In the genomic region with DNA sequence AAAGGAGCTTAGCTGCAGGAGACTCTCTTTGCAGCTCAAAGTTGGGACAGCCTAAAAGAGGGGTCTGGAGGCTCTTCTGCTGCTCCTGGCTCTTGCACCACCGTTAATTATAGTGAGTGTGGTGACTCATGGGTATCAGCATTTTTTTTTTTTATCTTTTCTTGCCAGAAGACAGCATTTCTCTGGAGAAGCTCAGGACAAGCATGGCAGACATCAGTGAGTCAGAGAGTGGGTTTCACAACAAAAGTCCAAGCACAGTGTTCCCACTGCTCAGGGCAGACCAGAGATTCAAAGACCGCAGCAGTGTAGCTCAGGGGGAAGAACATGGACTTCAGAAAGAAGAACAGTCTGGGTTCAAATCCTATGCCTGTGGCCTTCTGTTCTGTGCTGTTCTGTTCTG, we compare ENCODE assay signal across 31 mouse cellular contexts. TPM values are rescaled to one million over a fixed set of nuclear protein-coding genes. Genes with fewer than 3 reads are reported as not detected.
A peak's percentile ranks its signal among the peaks of the same experiment; 100 is the strongest.
DNase-seq lines count a peak whose midpoint lies in the region; ATAC-seq and TF ChIP-seq lines count a peak whose summit lies in the region.
"Had no signal": no experiment of that assay in that cellular context is flagged by ENCODE, and none has a peak within 500 bp of the region (broad histone marks: within the 10 kb centered on the region; RNA-seq: fewer than 3 reads in every experiment).

No protein-coding gene starts in this region.

- H3K4me1 ChIP-seq in heart, embryonic 10.5 days, result 0 out of 2 replicates have a peak, but pooled peaks cover 3% of the 10 kb centered on the region
- no peaks in the 10 kb centered on the region for H3K4me1 ChIP-seq in hindbrain, embryonic 16.5 days (ENCODE audit: control insufficient read depth, insufficient read depth, low read depth, low read length)
- H3K4me1 ChIP-seq: embryonic facial prominence, embryonic 12.5 days; embryonic facial prominence, embryonic 15.5 days; forebrain, embryonic 12.5 days; forebrain, embryonic 15.5 days; heart, embryonic 12.5 days; heart, embryonic 15.5 days; hindbrain, embryonic 10.5 days; hindbrain, embryonic 13.5 days had no signal

- H3K4me3 ChIP-seq in C2C12 (ENCODE audit: insufficient read depth, poor library complexity, severe bottlenecking), result no peak overlapping the region
- no peak overlapping the region for H3K4me3 ChIP-seq in gastrocnemius, adult 2 months
- no peak overlapping the region for H3K4me3 ChIP-seq in heart, embryonic 10.5 days
- H3K4me3 ChIP-seq in hindbrain, embryonic 16.5 days (ENCODE audit: low read length), result no peak overlapping the region
- H3K4me3 ChIP-seq: embryonic facial prominence, embryonic 12.5 days; embryonic facial prominence, embryonic 15.5 days; forebrain, embryonic 12.5 days; forebrain, embryonic 15.5 days; heart, embryonic 12.5 days; heart, embryonic 15.5 days; hindbrain, embryonic 10.5 days; hindbrain, embryonic 13.5 days had no signal

- no peak overlapping the region for H3ac ChIP-seq in C2C12 (ENCODE audit: control insufficient read depth, insufficient read length, low read depth)

- H3K9ac ChIP-seq in hindbrain, embryonic 16.5 days (ENCODE audit: low read depth, low read length), result no peak overlapping the region
- H3K9ac ChIP-seq: embryonic facial prominence, embryonic 12.5 days; embryonic facial prominence, embryonic 15.5 days; forebrain, embryonic 12.5 days; forebrain, embryonic 15.5 days; heart, embryonic 12.5 days; heart, embryonic 15.5 days; hindbrain, embryonic 13.5 days had no signal

- 70% methylated on average over 2 of the region's 2 CpGs for WGBS in heart, embryonic 10.5 days
- 93% methylated on average over 2 of the region's 2 CpGs for WGBS in hindbrain, embryonic 16.5 days

- H3K9me3 ChIP-seq in heart, embryonic 10.5 days, result no peaks in the 10 kb centered on the region
- H3K9me3 ChIP-seq in hindbrain, embryonic 16.5 days (ENCODE audit: control insufficient read depth, low read length), result peaks cover 3% of the 10 kb centered on the region; the same call in 1 of the 2 replicates
- H3K9me3 ChIP-seq: embryonic facial prominence, embryonic 12.5 days; embryonic facial prominence, embryonic 15.5 days; forebrain, embryonic 12.5 days; forebrain, embryonic 15.5 days; G1E; heart, embryonic 15.5 days had no signal

- no peaks in the 10 kb centered on the region for H3K79me2 ChIP-seq in C2C12 (ENCODE audit: control insufficient read depth, insufficient read depth)

- no peaks in the 10 kb centered on the region for H3K36me3 ChIP-seq in C2C12 (ENCODE audit: control insufficient read depth, insufficient read depth)
- 0 out of 2 replicates have a peak, but pooled peaks cover 12% of the 10 kb centered on the region for H3K36me3 ChIP-seq in heart, embryonic 10.5 days
- no peaks in the 10 kb centered on the region for H3K36me3 ChIP-seq in hindbrain, embryonic 16.5 days (ENCODE audit: control insufficient read depth, insufficient read depth, low read length)
- H3K36me3 ChIP-seq: embryonic facial prominence, embryonic 12.5 days; embryonic facial prominence, embryonic 15.5 days; forebrain, embryonic 12.5 days; forebrain, embryonic 15.5 days; G1E; heart, embryonic 15.5 days; hindbrain, embryonic 10.5 days; hindbrain, embryonic 13.5 days had no signal

- DNase-seq in MEL-GATA-1-ER (ENCODE audit: extremely low read depth, low read depth) (peak; percentile 26), adipocyte (ENCODE audit: low spot score) (peak; percentile 22)
- no peak for DNase-seq in gastrocnemius, adult 2 months
- no peak for DNase-seq in heart, embryonic 10.5 days (ENCODE audit: low spot score)
- DNase-seq: adrenal gland, adult 8-10 months; adrenal gland, postnatal 36 days; cerebellum, adult 11 months; cerebellum, adult 2 months; cerebellum, adult 9-11 months; cerebellum, postnatal 25 days; gastrocnemius, postnatal 14 days; heart, adult 11 months; heart, postnatal 10 days; heart, postnatal 36 days; kidney, adult 18-20 months had no signal

- ATAC-seq in hindbrain, embryonic 16.5 days, result no peak
- ATAC-seq: forebrain, embryonic 15.5 days; hindbrain, postnatal 0 days; inflammation-experienced regulatory T-cells, adult 6 months; intestine, embryonic 16.5 days had no signal

- H3K4me2 ChIP-seq in hindbrain, embryonic 16.5 days (ENCODE audit: low read length), result no peak overlapping the region
- H3K4me2 ChIP-seq: embryonic facial prominence, embryonic 12.5 days; embryonic facial prominence, embryonic 15.5 days; forebrain, embryonic 12.5 days; forebrain, embryonic 15.5 days; heart, embryonic 12.5 days; heart, embryonic 15.5 days; hindbrain, embryonic 13.5 days had no signal

- intact Hi-C loops in gastrocnemius, adult 2 months (cut with DNase I), result no loop called here

- no peaks in the 10 kb centered on the region for H3K27me3 ChIP-seq in C2C12 (ENCODE audit: control insufficient read depth, insufficient read depth, insufficient read length)
- H3K27me3 ChIP-seq in heart, embryonic 10.5 days (ENCODE audit: insufficient read depth, poor library complexity, severe bottlenecking), result no peaks in the 10 kb centered on the region; the same call in 1 of the 2 replicates
- H3K27me3 ChIP-seq in hindbrain, embryonic 16.5 days (replicated peaks; ENCODE audit: control insufficient read depth, insufficient read depth, low read length), result no peaks in the 10 kb centered on the region
- H3K27me3 ChIP-seq: CH12.LX; embryonic facial prominence, embryonic 12.5 days; embryonic facial prominence, embryonic 15.5 days; forebrain, embryonic 15.5 days; heart, embryonic 15.5 days; hindbrain, embryonic 13.5 days had no signal

- H3K79me3 ChIP-seq in C2C12 (ENCODE audit: low read depth), result no peaks in the 10 kb centered on the region

- H3K27ac ChIP-seq in gastrocnemius, adult 2 months, result no peak overlapping the region
- no peak overlapping the region for H3K27ac ChIP-seq in heart, embryonic 10.5 days
- H3K27ac ChIP-seq in hindbrain, embryonic 16.5 days (ENCODE audit: low read depth, low read length), result no peak overlapping the region
- H3K27ac ChIP-seq: embryonic facial prominence, embryonic 12.5 days; embryonic facial prominence, embryonic 15.5 days; forebrain, embryonic 12.5 days; forebrain, embryonic 15.5 days; heart, embryonic 15.5 days; hindbrain, embryonic 10.5 days; hindbrain, embryonic 13.5 days; hindbrain, postnatal 0 days had no signal

- TF ChIP-seq CTCF in C2C12 (IDR thresholded peaks at IDR 0.05; ENCODE audit: control insufficient read depth, insufficient read depth, insufficient read length), result no peak
- no peak for TF ChIP-seq CTCF in gastrocnemius, adult 2 months (IDR thresholded peaks at IDR 0.05)

TF ChIP-seq in C2C12, 6 proteins besides CTCF, POLR2A, EP300 and RAD21:
- no peak for TF ChIP-seq MAX (IDR thresholded peaks at IDR 0.05)
- peak; percentile 51 for TF ChIP-seq CEBPB (IDR thresholded peaks at IDR 0.05; ENCODE audit: low read depth)
TF ChIP-seq in C2C12: peak in this region for 1.

RNA-seq across cellular contexts. Expression of a gene that starts 47.9 kb away (rescaled TPM):
- polyA plus RNA-seq in C2C12 (2012; fragmentation: generic; extraction: Trizol), result not detected
- not detected for total RNA-seq in gastrocnemius, adult 2 months (2021)
- 36.5 and 41.9 TPM in 2 replicates for polyA plus RNA-seq in heart, embryonic 10.5 days (2016; fragmentation: Nextera tagmentation; extraction: Ambion mirVana)
- 0.75 and 0.94 TPM in 2 replicates for polyA plus RNA-seq in hindbrain, embryonic 16.5 days (2015; fragmentation: Nextera tagmentation; extraction: Ambion mirVana)
- total RNA-seq: CH12.LX; common myeloid progenitor, adult 5-6 weeks; gastrocnemius, postnatal 14 days had no signal
- polyA plus RNA-seq: cerebellum, adult 2 months; forebrain, embryonic 12.5 days; forebrain, embryonic 15.5 days; G1E; inflammation-experienced regulatory T-cells, adult 6 months had no signal

RNA-seq across cellular contexts. Expression of a gene that starts 49.9 kb away (rescaled TPM):
- not detected for polyA plus RNA-seq in C2C12 (2012; fragmentation: generic; extraction: Trizol)
- under 1 TPM in 1 of 2 experiments, not detected in 1; 0.22 TPM for total RNA-seq in gastrocnemius, adult 2 months (2021)
- 1.0 and 2.7 TPM in 2 replicates for polyA plus RNA-seq in heart, embryonic 10.5 days (2016; fragmentation: Nextera tagmentation; extraction: Ambion mirVana)
- polyA plus RNA-seq in hindbrain, embryonic 16.5 days (2015; fragmentation: Nextera tagmentation; extraction: Ambion mirVana), result 0.10 and 0.15 TPM in 2 replicates
- total RNA-seq: CH12.LX; G1E; gastrocnemius, postnatal 14 days; hindbrain, postnatal 0 days had no signal
- polyA plus RNA-seq: forebrain, embryonic 12.5 days; forebrain, embryonic 15.5 days; G1E; inflammation-experienced regulatory T-cells, adult 6 months had no signal

Comparison
In these comparisons a context has a peak if more than half of its experiments do, and no peak if none do; other contexts are left out.
1. DNase-seq: peak in MEL-GATA-1-ER (single experiment) and adipocyte (single experiment); none in gastrocnemius, adult 2 months (single experiment) and heart, embryonic 10.5 days (single experiment).
2. RNA of a gene that starts 47.9 kb away (polyA plus RNA-seq): 36.5 to 41.9 TPM in heart, embryonic 10.5 days; 0.75 to 0.94 TPM in hindbrain, embryonic 16.5 days and not detected in C2C12 (single experiment); every median in the first group is over 10 times any median in the second.